Mouse (Mus musculus) midbrain, embryonic 14.5 days (tissue): ENCODE data around the gene Tor1a. TPM values are rescaled to one million over a fixed set of nuclear protein-coding genes. Genes with fewer than 3 reads are reported as not detected.
"Not testable (repeated sequence)": the region's sequence is repeated elsewhere in the genome, so short reads cannot be mapped to it uniquely, and the experiment has no call there.

Experiments used
- ATAC-seq: fragments of 200-750 bp; cut with Nextera tagmentation; 2 replicates; pipeline ENCODE4 v1.8.0; 2017; ENCODE audit warnings: moderate number of reproducible peaks, moderate library complexity; ENCODE audit not compliant: low FRiP score, low TSS enrichment
- DNase-seq: peaks from one replicate; pipeline ENCODE4 v3.0.0-alpha.2; 2015
- H3K27ac ChIP-seq: fragments of 300-500 bp; sonication (generic); replicated peaks from 2 replicates; pipeline ENCODE4 v1.5.1; 2014; ENCODE audit warnings: mild to moderate bottlenecking, low read depth, low read length, moderate library complexity
- H3K27me3 ChIP-seq: fragments of 300-500 bp; sonication (generic); 2 replicates; pipeline ENCODE4 v1.6.1; 2014; ENCODE audit warnings: low read length, control low read depth, mixed read lengths; ENCODE audit not compliant: control insufficient read depth, insufficient read depth
- H3K36me3 ChIP-seq: fragments of 300-500 bp; sonication (generic); 2 replicates; pipeline ENCODE4 v1.6.1; 2014; ENCODE audit warnings: low read length, control low read depth; ENCODE audit not compliant: control insufficient read depth, insufficient read depth
- H3K4me1 ChIP-seq: fragments of 300-500 bp; sonication (generic); 2 replicates; pipeline ENCODE4 v1.6.1; 2014; ENCODE audit warnings: mild to moderate bottlenecking, antibody characterized with exemption, low read length, control low read depth; ENCODE audit not compliant: control insufficient read depth, insufficient read depth
- H3K4me2 ChIP-seq: fragments of 300-500 bp; sonication (generic); 2 replicates; pipeline ENCODE4 v1.6.1; 2014; ENCODE audit warnings: mild to moderate bottlenecking, low read length, moderate library complexity
- H3K4me3 ChIP-seq: fragments of 300-500 bp; sonication (generic); replicated peaks from 2 replicates; pipeline ENCODE4 v1.5.1; 2014; ENCODE audit warnings: low read depth, low read length
- H3K9ac ChIP-seq: fragments of 300-500 bp; sonication (generic); replicated peaks from 2 replicates; pipeline ENCODE4 v1.6.1; 2014; ENCODE audit warnings: mild to moderate bottlenecking, low read length, moderate library complexity
- H3K9me3 ChIP-seq: fragments of 300-500 bp; sonication (generic); 2 replicates; pipeline ENCODE4 v1.6.1; 2016; ENCODE audit warnings: low read length, control low read depth, mixed read lengths; ENCODE audit not compliant: control insufficient read depth
- WGBS: fragments of 180-500 bp; shearing (Covaris S2); extraction: QIAGEN DNeasy Blood & Tissue Kit; methylation state at CpG from one replicate; pipeline ENCODE4 v1.1.7; 2014; 5-methylcytosine and 5-hydroxymethylcytosine counted together
- polyA plus RNA-seq: library from polyadenylated mRNA; unstranded; fragments of >200 nt; fragmentation: Nextera tagmentation; extraction: Ambion mirVana; gene quantifications from 2 replicates; pipeline ENCODE4 v1.2.1, GENCODE M21; 2014

The Tor1a gene
- polyA plus RNA-seq, 1 experiment from 2014 or later, result 81.2 TPM

- Histone ChIP-seq H3K36me3 (no peaks in the 10 kb centered on the region), H3K4me3 (no peak overlapping the region), H3K27me3 (no peaks in the 10 kb centered on the region), H3K4me1 (no peaks in the 10 kb centered on the region), H3K27ac (no peak overlapping the region), H3K4me2 (no peak overlapping the region), H3K9me3 (no peaks in the 10 kb centered on the region), H3K9ac (no peak overlapping the region)
- ATAC-seq, result no peak
- no peak for DNase-seq
- 91% methylated on average over 7 of the region's 7 CpGs for WGBS
Measured at GRCm38 (mm10) chr2:30917649-30918048, 50.1 kb downstream of the Tor1a start.

DNA sequence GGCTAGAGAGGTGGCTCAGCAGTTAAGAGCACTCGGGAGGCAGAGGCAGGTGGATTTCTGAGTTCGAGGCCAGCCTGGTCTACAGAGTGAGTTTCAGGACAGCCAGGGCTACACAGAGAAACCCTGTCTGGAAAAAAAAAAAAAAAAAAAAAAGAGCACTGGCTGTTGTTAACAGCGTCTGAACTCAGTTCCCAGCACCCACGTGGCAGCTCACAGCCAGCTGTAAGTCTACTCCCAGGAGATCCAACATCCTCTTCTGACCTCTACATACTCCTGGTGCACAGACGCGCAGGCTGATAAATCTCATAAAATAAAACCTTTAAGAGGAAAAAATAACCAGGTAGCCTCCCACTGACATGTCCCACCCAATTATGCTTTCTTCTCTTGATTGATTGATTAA is 51.8 kb downstream of the Tor1a start:
- not testable (repeated sequence) for H3K27ac ChIP-seq, H3K9me3 ChIP-seq, H3K4me3 ChIP-seq, H3K36me3 ChIP-seq, H3K27me3 ChIP-seq, ATAC-seq, H3K4me2 ChIP-seq, DNase-seq, H3K4me1 ChIP-seq, H3K9ac ChIP-seq
- 70% methylated on average over 6 of the region's 6 CpGs for WGBS

GRCm38 (mm10) chr2:30915376-30915775 is 52.4 kb downstream of the Tor1a start:
- Histone ChIP-seq H3K27ac (no peak overlapping the region), H3K36me3 (no peaks in the 10 kb centered on the region), H3K4me2 (no peak overlapping the region), H3K9ac (no peak overlapping the region), H3K9me3 (no peaks in the 10 kb centered on the region), H3K4me1 (no peaks in the 10 kb centered on the region), H3K4me3 (no peak overlapping the region), H3K27me3 (no peaks in the 10 kb centered on the region)
- DNase-seq (no peak), ATAC-seq (no peak)
- 79% methylated on average over 5 of the region's 5 CpGs for WGBS

- ATAC-seq (no peak), DNase-seq (no peak)
- H3K9ac ChIP-seq, result no peak overlapping the region
- 55% methylated on average over 3 of the region's 3 CpGs for WGBS
- H3K4me1 ChIP-seq, result no peaks in the 10 kb centered on the region
- no peaks in the 10 kb centered on the region for H3K36me3 ChIP-seq
- no peaks in the 10 kb centered on the region for H3K9me3 ChIP-seq
- no peak overlapping the region for H3K4me3 ChIP-seq
- no peaks in the 10 kb centered on the region for H3K27me3 ChIP-seq
- H3K27ac ChIP-seq, result no peak overlapping the region
- H3K4me2 ChIP-seq, result no peak overlapping the region
Measured at GRCm38 (mm10) chr2:30914836-30915235, 52.9 kb downstream of the Tor1a start.

DNA sequence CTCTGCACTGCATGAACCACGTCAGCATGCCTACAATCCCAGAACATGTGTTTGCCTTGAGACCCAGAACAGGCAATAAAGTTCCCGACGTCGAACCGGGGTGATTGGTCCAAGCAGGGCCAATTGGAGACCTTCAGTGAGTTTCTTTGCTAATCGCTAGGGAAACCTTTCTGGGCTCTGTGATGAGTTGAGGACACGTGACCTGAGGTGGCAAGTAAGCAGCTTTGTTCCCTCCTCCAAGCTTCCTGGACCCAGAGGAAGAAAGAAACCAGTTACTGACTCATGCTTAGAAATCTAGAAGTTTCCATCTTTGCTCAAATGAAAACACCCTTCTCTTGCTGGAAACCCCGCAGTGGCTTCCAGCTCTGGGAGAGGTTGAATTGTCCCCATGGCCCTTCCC is 54.7 kb downstream of the Tor1a start:
- Histone ChIP-seq H3K36me3 (no peaks in the 10 kb centered on the region), H3K4me1 (no peaks in the 10 kb centered on the region), H3K4me2 (no peak overlapping the region), H3K9ac (no peak overlapping the region), H3K27me3 (no peaks in the 10 kb centered on the region), H3K9me3 (no peaks in the 10 kb centered on the region), H3K27ac (no peak overlapping the region), H3K4me3 (no peak overlapping the region)
- 86% methylated on average over 8 of the region's 8 CpGs for WGBS
- ATAC-seq (no peak), DNase-seq (no peak)

DNA sequence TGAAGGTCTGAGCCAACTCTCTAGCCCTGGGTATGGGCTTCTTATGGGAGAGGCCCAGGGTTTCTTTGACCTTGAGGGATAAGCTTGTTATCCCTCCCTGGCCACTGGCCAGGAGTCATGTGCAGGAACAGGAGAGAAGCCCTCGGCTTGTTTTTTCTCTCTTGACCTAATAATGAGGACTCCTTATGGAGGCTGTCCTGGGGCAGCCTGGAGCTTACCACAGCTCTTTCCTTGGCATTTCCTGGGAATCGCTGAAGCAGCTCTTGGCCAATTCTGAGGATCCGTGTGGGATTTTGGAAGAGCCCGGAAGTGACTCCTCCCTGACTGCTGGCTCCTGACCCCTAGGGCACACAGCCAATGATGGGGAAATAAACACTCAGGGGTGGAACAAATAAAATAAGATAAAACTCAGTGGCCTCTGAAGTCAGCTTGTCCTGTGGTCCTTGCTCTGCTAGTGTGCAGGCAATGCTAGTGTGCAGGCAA is 55.4 kb downstream of the Tor1a start:
- Histone ChIP-seq H3K9ac (no peak overlapping the region), H3K36me3 (no peaks in the 10 kb centered on the region), H3K4me3 (no peak overlapping the region), H3K4me2 (no peak overlapping the region), H3K27ac (no peak overlapping the region), H3K9me3 (no peaks in the 10 kb centered on the region), H3K4me1 (no peaks in the 10 kb centered on the region), H3K27me3 (no peaks in the 10 kb centered on the region)
- 56% methylated on average over 4 of the region's 4 CpGs for WGBS
- ATAC-seq, result no peak
- DNase-seq, result no peak

Other genes starting within 250 kb of the Tor1a start
- gene 1700001O22Rik, start 164.3 kb downstream of the Tor1a start, polyA plus RNA-seq, result 0.87 and 1.0 TPM in 2 replicates
- gene Ntmt1, start 160.1 kb downstream of the Tor1a start, polyA plus RNA-seq, result 114 and 122 TPM in 2 replicates
- 38.5 and 42.7 TPM in 2 replicates for gene Asb6, start 137.6 kb downstream of the Tor1a start, polyA plus RNA-seq
- 1.4 and 2.2 TPM in 2 replicates for gene Prrx2, start 133.0 kb downstream of the Tor1a start, polyA plus RNA-seq
- 3.2 and 4.2 TPM in 2 replicates for gene Ptges, start 38.1 kb downstream of the Tor1a start, polyA plus RNA-seq
- 19.3 and 19.4 TPM in 2 replicates for gene Tor1b, start 15.0 kb downstream of the Tor1a start, polyA plus RNA-seq
- gene BC005624, start 14.3 kb upstream of the Tor1a start, polyA plus RNA-seq, result 68.2 and 78.7 TPM in 2 replicates
- 28.5 and 35.8 TPM in 2 replicates for gene Usp20, start 14.3 kb upstream of the Tor1a start, polyA plus RNA-seq
- 18.3 and 21.0 TPM in 2 replicates for gene Fnbp1, start 174.1 kb upstream of the Tor1a start, polyA plus RNA-seq
- 25.5 and 25.6 TPM in 2 replicates for gene Gpr107, start 184.4 kb upstream of the Tor1a start, polyA plus RNA-seq